In genomic region chr3:50628092-50628696, GRCm38 (mm10) we compare ENCODE assay signal across 12 mouse cellular contexts.
DNase-seq lines count a peak whose midpoint lies in the region; ATAC-seq and TF ChIP-seq lines count a peak whose summit lies in the region.
"Had no signal": no experiment of that assay in that cellular context is flagged by ENCODE, and none has a peak within 500 bp of the region (broad histone marks: within the 10 kb centered on the region; RNA-seq: fewer than 3 reads in every experiment).

No protein-coding gene starts in this region.

- no peak for TF ChIP-seq CTCF in MEL (IDR thresholded peaks at IDR 0.05 in 2 of 3, conservative IDR thresholded peaks at IDR 0.05 in 1 of 3; ENCODE audit: control insufficient read depth in 1 of 3, insufficient read depth in 1 of 3, low read depth in 2 of 3, low read length in 3 of 3, poor library complexity in 1 of 3, severe bottlenecking in 1 of 3)

- no peaks in the 10 kb centered on the region for H3K4me1 ChIP-seq in kidney, embryonic 16.5 days (ENCODE audit: insufficient read depth, low read length)
- H3K4me1 ChIP-seq in MEL (ENCODE audit: control insufficient read depth in 1 of 2, insufficient read depth in 2 of 2, low read length in 2 of 2) = peaks cover 5 to 6% of the 10 kb centered on the region in 2 experiments
- H3K4me1 ChIP-seq: heart, embryonic 13.5 days; liver, embryonic 13.5 days had no signal

- H3K9ac ChIP-seq in kidney, embryonic 16.5 days (replicated peaks; ENCODE audit: low read length) = no peak overlapping the region
- peak overlapping the region; percentile 55 for H3K9ac ChIP-seq in MEL (ENCODE audit: control insufficient read depth, low read depth, low read length, poor library complexity, severe bottlenecking)
- H3K9ac ChIP-seq: heart, embryonic 13.5 days; liver, embryonic 13.5 days had no signal

- H3K27me3 ChIP-seq in kidney, embryonic 16.5 days (ENCODE audit: insufficient read depth, low read length) = no peaks in the 10 kb centered on the region
- H3K27me3 ChIP-seq in MEL (ENCODE audit: control insufficient read depth in 1 of 2, insufficient read depth in 2 of 2, low read length in 2 of 2) = no peaks in the 10 kb centered on the region
- H3K27me3 ChIP-seq: heart, embryonic 13.5 days; liver, embryonic 13.5 days had no signal

- no peaks in the 10 kb centered on the region for H3K79me2 ChIP-seq in MEL (ENCODE audit: control insufficient read depth, insufficient read depth, low read length, poor library complexity)

- TF ChIP-seq RAD21 in MEL (IDR thresholded peaks at IDR 0.05; ENCODE audit: low read depth, low read length) = no peak

- WGBS in kidney, embryonic 16.5 days = 78% methylated on average over 9 of the region's 9 CpGs

- DNase-seq in kidney, postnatal 25 days = peak; percentile 23 to 50
- peak; percentile 98 for DNase-seq in MEL (ENCODE audit: low read depth, low spot score)
- peak; percentile 12 for DNase-seq in spleen, adult 12 weeks (ENCODE audit: low spot score)
- no peak for DNase-seq in Muller cell, postnatal 12 days (ENCODE audit: inconsistent ontology term)
- no peak for DNase-seq in cerebellum, adult 18-20 months
- DNase-seq in frontal cortex, adult 2 months (ENCODE audit: extremely low spot score in 1 of 2, low spot score in 1 of 2) = no peak
- DNase-seq: liver, embryonic 13.5 days; right cerebral cortex, postnatal 4 days had no signal

- ATAC-seq in kidney, embryonic 16.5 days (ENCODE audit: low FRiP score, low TSS enrichment) = no peak
- ATAC-seq in hematopoietic stem cell, adult 5-6 weeks (replicated peaks in 1 of 2; ENCODE audit: insufficient read depth in 1 of 2, low FRiP score in 2 of 2, low TSS enrichment in 1 of 2, low read depth in 1 of 2, poor library complexity in 2 of 2, severe bottlenecking in 2 of 2) = peak; percentile 100

- no peak overlapping the region for H3K4me3 ChIP-seq in kidney, embryonic 16.5 days (ENCODE audit: low read length)
- peak overlapping the region; percentile 43 to 52 for H3K4me3 ChIP-seq in MEL (ENCODE audit: control insufficient read depth in 1 of 2, insufficient read depth in 1 of 2, low read depth in 2 of 2, low read length in 2 of 2)
- H3K4me3 ChIP-seq: heart, embryonic 13.5 days; layer of hippocampus, adult 2 months; liver, embryonic 13.5 days had no signal

- no peak overlapping the region for H3K4me2 ChIP-seq in kidney, embryonic 16.5 days (replicated peaks; ENCODE audit: low read depth, low read length)
- H3K4me2 ChIP-seq: heart, embryonic 13.5 days; liver, embryonic 13.5 days had no signal

- H3K9me3 ChIP-seq in kidney, embryonic 16.5 days (ENCODE audit: low read length) = no peaks in the 10 kb centered on the region
- H3K9me3 ChIP-seq in MEL (replicated peaks; ENCODE audit: insufficient read depth, low read length) = no peaks in the 10 kb centered on the region
- H3K9me3 ChIP-seq: heart, embryonic 13.5 days had no signal

- no peaks in the 10 kb centered on the region for H3K36me3 ChIP-seq in kidney, embryonic 16.5 days (ENCODE audit: insufficient read depth, low read length)
- H3K36me3 ChIP-seq in MEL (ENCODE audit: control insufficient read depth in 1 of 2, insufficient read depth in 2 of 2, low read length in 2 of 2) = peaks cover 0 to 21% of the 10 kb centered on the region in 2 experiments; a peak in 2 of 4 replicates
- H3K36me3 ChIP-seq: heart, embryonic 13.5 days; liver, embryonic 13.5 days had no signal

- TF ChIP-seq POLR2A in MEL (IDR thresholded peaks at IDR 0.05; ENCODE audit: control insufficient read depth in 1 of 2, insufficient read depth in 1 of 2, low read depth in 1 of 2, low read length in 2 of 2, poor library complexity in 1 of 2) = peak in 1 of 2 experiments; percentile 63; a peak in 2 of 4 replicates

- H3K27ac ChIP-seq in kidney, embryonic 16.5 days (ENCODE audit: low read length) = no peak overlapping the region
- peak overlapping the region; percentile 85 for H3K27ac ChIP-seq in MEL (ENCODE audit: control insufficient read depth, low read depth, low read length)
- H3K27ac ChIP-seq: heart, embryonic 13.5 days; layer of hippocampus, adult 2 months; liver, embryonic 13.5 days had no signal

- peak; percentile 85 to 89 for TF ChIP-seq EP300 in MEL (IDR thresholded peaks at IDR 0.05; ENCODE audit: low read depth in 1 of 2, low read length in 2 of 2)

TF ChIP-seq in MEL, 35 proteins besides CTCF, POLR2A, EP300 and RAD21:
- no peak for TF ChIP-seq CHD1 (IDR thresholded peaks at IDR 0.05; ENCODE audit: low read depth, low read length)
- TF ChIP-seq MAX (IDR thresholded peaks at IDR 0.05; ENCODE audit: low read length) = peak; percentile 60
- no peak for TF ChIP-seq GABPA (IDR thresholded peaks at IDR 0.05; ENCODE audit: low read depth, low read length)
- no peak for TF ChIP-seq POLR2AphosphoS5 (IDR thresholded peaks at IDR 0.05; ENCODE audit: borderline replicate concordance, low read depth, low read length)
- no peak for TF ChIP-seq MAZ (IDR thresholded peaks at IDR 0.05; ENCODE audit: low read depth, low read length)
- no peak for TF ChIP-seq USF2 (IDR thresholded peaks at IDR 0.05; ENCODE audit: borderline replicate concordance in 1 of 2, insufficient read depth in 1 of 2, low read depth in 1 of 2, low read length in 2 of 2)
- peak; percentile 32; the same call in 1 of the 2 replicates for TF ChIP-seq HCFC1 (IDR thresholded peaks at IDR 0.05; ENCODE audit: low read depth, low read length)
- no peak for TF ChIP-seq ZKSCAN1 (IDR thresholded peaks at IDR 0.05; ENCODE audit: low read depth, low read length)
- TF ChIP-seq NELFE (IDR thresholded peaks at IDR 0.05; ENCODE audit: low read depth, low read length) = peak; percentile 41; the same call in 1 of the 2 replicates
- no peak for TF ChIP-seq UBTF (IDR thresholded peaks at IDR 0.05; ENCODE audit: borderline replicate concordance, insufficient read depth, low read depth, low read length)
- peak; percentile 77 for TF ChIP-seq TBP (IDR thresholded peaks at IDR 0.05; ENCODE audit: low read depth, low read length)
- peak; percentile 64; the same call in 1 of the 2 replicates for TF ChIP-seq ELF1 (IDR thresholded peaks at IDR 0.05; ENCODE audit: low read depth, low read length)
- no peak for TF ChIP-seq POLR2AphosphoS2 (IDR thresholded peaks at IDR 0.05; ENCODE audit: low read length)
- peak; percentile 80 for TF ChIP-seq GATA1 (IDR thresholded peaks at IDR 0.05; ENCODE audit: low read depth, low read length)
- TF ChIP-seq RCOR1 (IDR thresholded peaks at IDR 0.05; ENCODE audit: low read depth, low read length) = peak; percentile 52
- TF ChIP-seq MYC (IDR thresholded peaks at IDR 0.05; ENCODE audit: low read depth, low read length) = peak; percentile 70
- peak; percentile 79 for TF ChIP-seq TAL1 (IDR thresholded peaks at IDR 0.05; ENCODE audit: low read length)
- TF ChIP-seq E2F4 (IDR thresholded peaks at IDR 0.05; ENCODE audit: borderline replicate concordance, low read depth, low read length) = no peak
- TF ChIP-seq MAFK (IDR thresholded peaks at IDR 0.05; ENCODE audit: borderline replicate concordance, low read depth, low read length) = no peak
- 0 out of 2 replicates have a peak, but pooled peaks have one; percentile 29 for TF ChIP-seq JUND (IDR thresholded peaks at IDR 0.05; ENCODE audit: low read depth, low read length)
- TF ChIP-seq MYB (IDR thresholded peaks at IDR 0.05; ENCODE audit: low read depth, low read length) = no peak
- peak; percentile 60 for TF ChIP-seq SIN3A (IDR thresholded peaks at IDR 0.05; ENCODE audit: low read length)
- TF ChIP-seq SMC3 (IDR thresholded peaks at IDR 0.05; ENCODE audit: low read depth, low read length) = no peak
- TF ChIP-seq ETS1 (IDR thresholded peaks at IDR 0.05; ENCODE audit: low read depth, low read length) = peak; percentile 87
- no peak; the same call in 1 of the 2 replicates for TF ChIP-seq ZMIZ1 (IDR thresholded peaks at IDR 0.05; ENCODE audit: low read depth, low read length)
- peak; percentile 85 for TF ChIP-seq TCF12 (IDR thresholded peaks at IDR 0.05; ENCODE audit: low read depth, low read length)
- no peak for TF ChIP-seq BHLHE40 (IDR thresholded peaks at IDR 0.05; ENCODE audit: borderline replicate concordance, low read depth, low read length)
- TF ChIP-seq ZNF384 (IDR thresholded peaks at IDR 0.05; ENCODE audit: low read depth, low read length) = no peak
- TF ChIP-seq MEF2A (IDR thresholded peaks at IDR 0.05; ENCODE audit: extremely low read depth, insufficient replicate concordance, low read depth, low read length, poor library complexity, severe bottlenecking) = no peak
- peak; percentile 28; the same call in 1 of the 2 replicates for TF ChIP-seq MXI1 (IDR thresholded peaks at IDR 0.05; ENCODE audit: low read depth, low read length)
- no peak; the same call in 1 of the 2 replicates for TF ChIP-seq CHD2 (IDR thresholded peaks at IDR 0.05; ENCODE audit: low read length)
- TF ChIP-seq NRF1 (IDR thresholded peaks at IDR 0.05; ENCODE audit: insufficient read depth, low read depth, low read length, poor library complexity, severe bottlenecking) = no peak
- no peak for TF ChIP-seq KAT2A (conservative IDR thresholded peaks at IDR 0.05; ENCODE audit: low read depth, low read length)
- TF ChIP-seq ZC3H11A (IDR thresholded peaks at IDR 0.05; ENCODE audit: low read depth, low read length) = no peak
- TF ChIP-seq USF1 (IDR thresholded peaks at IDR 0.05; ENCODE audit: low read depth, low read length) = no peak

Comparison
In these comparisons a context has a peak if more than half of its experiments do, and no peak if none do; other contexts are left out.
1. DNase-seq: peak in kidney, postnatal 25 days (2 of 2), MEL (single experiment) and spleen, adult 12 weeks (single experiment); none in Muller cell, postnatal 12 days (single experiment), cerebellum, adult 18-20 months (0 of 2) and frontal cortex, adult 2 months (0 of 2).